Mouse (Mus musculus): ENCODE measurements around the gene Mgat5b. TPM values are rescaled to one million over a fixed set of nuclear protein-coding genes. Genes with fewer than 3 reads are reported as not detected.
A peak's percentile ranks its signal among the peaks of the same experiment; 100 is the strongest.

Gene Mgat5b
- total RNA-seq, 1 experiment: 7.1 TPM

DNA sequence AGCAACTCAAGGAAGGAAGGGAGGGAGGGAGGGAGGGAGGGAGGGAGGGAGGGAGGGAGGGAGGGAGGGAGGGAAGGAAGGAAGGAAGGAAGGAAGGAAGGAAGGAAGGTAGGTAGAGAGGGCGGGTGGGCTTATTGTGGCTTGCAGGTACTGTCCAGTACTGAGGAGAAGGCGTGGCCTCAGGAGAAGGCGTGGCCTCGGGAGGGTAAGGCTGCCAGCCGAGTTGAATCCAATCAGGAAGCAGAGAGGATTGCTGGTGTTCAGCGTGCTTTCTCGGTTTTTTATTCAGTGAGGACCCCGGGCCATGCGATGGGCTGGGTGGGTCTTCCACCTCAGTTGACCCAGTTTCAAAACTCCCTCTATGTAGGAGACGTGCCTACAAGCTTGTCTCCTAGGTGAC lies 18.5 kb downstream of the Mgat5b start:
- no peak for DNase-seq (ENCODE audit: low read depth, low spot score)

DNA sequence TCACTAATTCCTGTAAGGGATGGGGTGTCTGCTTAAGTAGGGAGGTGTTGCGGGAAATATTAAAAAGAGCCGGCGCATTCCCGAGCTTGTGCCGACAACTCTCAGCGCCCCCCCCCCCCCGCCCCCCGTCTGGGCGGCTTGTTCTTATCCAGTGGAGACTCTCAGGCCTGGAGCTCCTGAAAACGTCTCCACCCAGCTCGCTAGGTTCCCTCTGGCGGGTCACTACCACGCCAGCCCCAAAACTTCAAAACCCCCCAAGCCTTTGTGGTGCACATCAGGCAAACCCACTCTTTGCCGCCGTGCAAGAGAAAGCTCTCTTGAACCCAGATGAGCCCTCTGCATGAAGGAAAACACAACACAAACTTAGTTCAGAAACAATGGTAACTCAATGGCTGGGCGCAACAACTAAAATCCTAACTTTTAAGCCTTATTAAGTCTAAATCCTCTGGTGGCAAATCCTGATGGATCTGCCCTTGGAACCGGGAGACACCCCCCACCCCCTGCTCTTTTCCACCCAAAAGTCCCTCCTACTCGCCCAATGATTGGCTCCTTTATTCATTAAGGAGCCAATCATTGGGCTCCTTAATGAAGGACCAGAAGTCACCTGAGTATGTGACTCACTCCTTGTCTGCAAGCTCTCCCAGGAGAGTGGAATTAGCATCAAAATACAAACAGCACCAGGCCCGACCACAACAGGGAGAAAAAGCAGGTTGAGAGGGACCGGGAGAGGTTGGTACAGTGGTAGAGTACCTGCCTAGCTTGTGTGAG lies 21.6 kb downstream of the Mgat5b start:
- TF ChIP-seq MAFK (IDR thresholded peaks at IDR 0.05; ENCODE audit: insufficient read depth, low read depth, low read length) (no peak), CHD2 (IDR thresholded peaks at IDR 0.05; ENCODE audit: low read depth, low read length) (0 out of 2 replicates have a peak, but pooled peaks have one; percentile 30), ZNF384 (IDR thresholded peaks at IDR 0.05; ENCODE audit: low read depth, low read length) (0 out of 2 replicates have a peak, but pooled peaks have one; percentile 5)
- Histone ChIP-seq H3K27ac (ENCODE audit: insufficient read depth, low read depth, low read length, poor library complexity, severe bottlenecking) (peak overlapping the region; percentile 88), H3K4me1 (ENCODE audit: control insufficient read depth in 2 of 2, insufficient read depth in 2 of 2, low read length in 2 of 2, poor library complexity in 1 of 2) (peaks cover 7 to 38% of the 10 kb centered on the region in 2 experiments; a peak in 2 of 4 replicates), H3K36me3 (ENCODE audit: control insufficient read depth, insufficient read depth, low read length, poor library complexity, severe bottlenecking) (no peaks in the 10 kb centered on the region), H3K4me3 (ENCODE audit: insufficient read depth in 1 of 2, low read depth in 1 of 2, low read length in 2 of 2, poor library complexity in 1 of 2, severe bottlenecking in 1 of 2) (peak overlapping the region; percentile 41 to 63), H3K9me3 (ENCODE audit: control insufficient read depth, insufficient read depth, low read depth, low read length) (no peaks in the 10 kb centered on the region), H3K9ac (ENCODE audit: insufficient read depth, low read depth, low read length, poor library complexity, severe bottlenecking) (peak overlapping the region; percentile 63)
- peak; percentile 80 for DNase-seq (ENCODE audit: low read depth, low spot score)
- in situ Hi-C loops (cut with MboI; ENCODE audit: low sequenced_read_pairs in 2 of 2, unreplicated experiment in 2 of 2): no loop called here

More for the DNA sequence above, 18.5 kb downstream of the Mgat5b start:
- Histone ChIP-seq H3K27ac (ENCODE audit: insufficient read depth, low read depth, low read length, poor library complexity, severe bottlenecking) (no peak overlapping the region), H3K4me3 (ENCODE audit: insufficient read depth in 1 of 2, low read depth in 1 of 2, low read length in 2 of 2, poor library complexity in 1 of 2, severe bottlenecking in 1 of 2) (no peak overlapping the region), H3K4me1 (ENCODE audit: control insufficient read depth in 2 of 2, insufficient read depth in 2 of 2, low read length in 2 of 2, poor library complexity in 1 of 2) (peaks cover 7 to 36% of the 10 kb centered on the region in 2 experiments; a peak in 2 of 4 replicates), H3K9ac (ENCODE audit: insufficient read depth, low read depth, low read length, poor library complexity, severe bottlenecking) (no peak overlapping the region), H3K9me3 (ENCODE audit: control insufficient read depth, insufficient read depth, low read depth, low read length) (no peaks in the 10 kb centered on the region), H3K36me3 (ENCODE audit: control insufficient read depth, insufficient read depth, low read length, poor library complexity, severe bottlenecking) (peaks cover 7% of the 10 kb centered on the region; the same call in 1 of the 2 replicates)
- TF ChIP-seq ZNF384 (IDR thresholded peaks at IDR 0.05; ENCODE audit: low read depth, low read length): no peak
- TF ChIP-seq MAFK (IDR thresholded peaks at IDR 0.05; ENCODE audit: insufficient read depth, low read depth, low read length): no peak
- TF ChIP-seq ZC3H11A (IDR thresholded peaks at IDR 0.05; ENCODE audit: borderline replicate concordance, low read depth, low read length): no peak
- no peak for TF ChIP-seq CHD2 (IDR thresholded peaks at IDR 0.05; ENCODE audit: low read depth, low read length)
- no peak for TF ChIP-seq HCFC1 (IDR thresholded peaks at IDR 0.05; ENCODE audit: borderline replicate concordance, insufficient read depth, low read length)
- in situ Hi-C loops (cut with MboI; ENCODE audit: low sequenced_read_pairs in 2 of 2, unreplicated experiment in 2 of 2): no loop called here

- H3K9me3 ChIP-seq (ENCODE audit: control insufficient read depth, insufficient read depth, low read depth, low read length): no peaks in the 10 kb centered on the region
- no peak overlapping the region for H3K9ac ChIP-seq (ENCODE audit: insufficient read depth, low read depth, low read length, poor library complexity, severe bottlenecking)
- H3K36me3 ChIP-seq (ENCODE audit: control insufficient read depth, insufficient read depth, low read length, poor library complexity, severe bottlenecking): no peaks in the 10 kb centered on the region; the same call in 1 of the 2 replicates
- no peak for DNase-seq (ENCODE audit: low read depth, low spot score)
- no peak overlapping the region for H3K4me3 ChIP-seq (ENCODE audit: insufficient read depth in 1 of 2, low read depth in 1 of 2, low read length in 2 of 2, poor library complexity in 1 of 2, severe bottlenecking in 1 of 2)
- H3K27ac ChIP-seq (ENCODE audit: insufficient read depth, low read depth, low read length, poor library complexity, severe bottlenecking): no peak overlapping the region
- TF ChIP-seq HCFC1 (IDR thresholded peaks at IDR 0.05; ENCODE audit: borderline replicate concordance, insufficient read depth, low read length): no peak
- TF ChIP-seq MAFK (IDR thresholded peaks at IDR 0.05; ENCODE audit: insufficient read depth, low read depth, low read length): no peak
- no peak for TF ChIP-seq ZC3H11A (IDR thresholded peaks at IDR 0.05; ENCODE audit: borderline replicate concordance, low read depth, low read length)
- TF ChIP-seq ZNF384 (IDR thresholded peaks at IDR 0.05; ENCODE audit: low read depth, low read length): no peak
- TF ChIP-seq CHD2 (IDR thresholded peaks at IDR 0.05; ENCODE audit: low read depth, low read length): no peak
- H3K4me1 ChIP-seq (ENCODE audit: control insufficient read depth in 2 of 2, insufficient read depth in 2 of 2, low read length in 2 of 2, poor library complexity in 1 of 2): peaks cover 4 to 17% of the 10 kb centered on the region in 2 experiments; a peak in 2 of 4 replicates
- in situ Hi-C loops (cut with MboI; ENCODE audit: low sequenced_read_pairs in 2 of 2, unreplicated experiment in 2 of 2): no loop called here
These were observed 25.7 kb downstream of the Mgat5b start for GRCm38 (mm10) chr11:116944346-116944745.

DNA sequence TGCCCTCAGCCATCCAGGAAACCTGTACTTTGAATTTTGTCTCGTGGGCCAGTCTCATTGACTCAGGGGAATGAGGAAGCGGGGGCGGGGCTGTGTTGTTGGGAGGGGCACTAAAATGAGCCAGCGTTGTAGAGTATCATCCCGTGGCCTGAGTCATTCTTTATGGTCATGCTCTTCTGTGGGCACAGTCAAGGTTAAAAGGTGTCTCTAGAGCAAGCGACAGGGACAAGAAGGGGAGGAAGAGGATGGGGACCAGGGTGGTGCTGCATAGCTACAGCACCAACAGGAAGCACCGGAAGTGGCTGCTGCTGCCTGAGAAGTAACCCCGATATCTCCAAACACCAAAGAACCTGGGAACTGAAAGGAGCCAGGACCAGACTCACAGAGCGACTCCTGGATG lies 31.2 kb downstream of the Mgat5b start:
- in situ Hi-C loops (cut with MboI; ENCODE audit: low sequenced_read_pairs in 2 of 2, unreplicated experiment in 2 of 2): no loop called here
- Histone ChIP-seq H3K4me3 (ENCODE audit: insufficient read depth in 1 of 2, low read depth in 1 of 2, low read length in 2 of 2, poor library complexity in 1 of 2, severe bottlenecking in 1 of 2) (no peak overlapping the region), H3K27ac (ENCODE audit: insufficient read depth, low read depth, low read length, poor library complexity, severe bottlenecking) (no peak overlapping the region), H3K9me3 (ENCODE audit: control insufficient read depth, insufficient read depth, low read depth, low read length) (no peaks in the 10 kb centered on the region), H3K4me1 (ENCODE audit: control insufficient read depth in 2 of 2, insufficient read depth in 2 of 2, low read length in 2 of 2, poor library complexity in 1 of 2) (peaks cover 0 to 4% of the 10 kb centered on the region in 2 experiments; a peak in 1 of 4 replicates), H3K36me3 (ENCODE audit: control insufficient read depth, insufficient read depth, low read length, poor library complexity, severe bottlenecking) (no peaks in the 10 kb centered on the region; the same call in 1 of the 2 replicates), H3K9ac (ENCODE audit: insufficient read depth, low read depth, low read length, poor library complexity, severe bottlenecking) (no peak overlapping the region)
- no peak for DNase-seq (ENCODE audit: low read depth, low spot score)
- TF ChIP-seq CHD2 (IDR thresholded peaks at IDR 0.05; ENCODE audit: low read depth, low read length) (no peak), MAFK (IDR thresholded peaks at IDR 0.05; ENCODE audit: insufficient read depth, low read depth, low read length) (no peak), ZC3H11A (IDR thresholded peaks at IDR 0.05; ENCODE audit: borderline replicate concordance, low read depth, low read length) (no peak), ZNF384 (IDR thresholded peaks at IDR 0.05; ENCODE audit: low read depth, low read length) (no peak), HCFC1 (IDR thresholded peaks at IDR 0.05; ENCODE audit: borderline replicate concordance, insufficient read depth, low read length) (no peak)

Data from ES-E14 (cell line).